Mouse (Mus musculus) fibroblast of lung, adult 2 months (primary cell): ENCODE measurements around the gene Ybx1.

Experiments
- DNase-seq: peaks from one replicate; pipeline ENCODE4 v3.0.0-alpha.2; 2011; ENCODE audit warnings: low read depth

The Ybx1 gene

DNA sequence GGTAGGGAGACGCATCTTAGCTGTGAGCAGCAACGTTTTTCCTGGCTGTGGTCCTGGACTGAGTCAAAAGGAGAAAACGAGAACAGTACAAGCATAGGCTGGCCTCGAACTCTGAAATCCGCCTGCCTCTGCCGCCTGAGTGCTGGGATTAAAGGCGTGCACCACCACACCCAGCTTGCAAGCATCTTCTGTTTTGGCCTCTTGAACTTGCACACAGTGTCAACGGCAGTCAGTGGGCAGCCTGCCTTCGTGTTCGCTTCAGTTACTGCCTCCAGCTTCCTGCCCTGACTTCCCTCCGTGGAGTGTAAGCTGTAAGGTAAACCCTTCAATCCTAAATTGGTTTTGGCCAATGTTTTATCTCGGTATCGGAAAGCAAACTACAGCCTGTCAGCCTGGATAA, 27.8 kb downstream of the Ybx1 start:
- no peak for DNase-seq

DNA sequence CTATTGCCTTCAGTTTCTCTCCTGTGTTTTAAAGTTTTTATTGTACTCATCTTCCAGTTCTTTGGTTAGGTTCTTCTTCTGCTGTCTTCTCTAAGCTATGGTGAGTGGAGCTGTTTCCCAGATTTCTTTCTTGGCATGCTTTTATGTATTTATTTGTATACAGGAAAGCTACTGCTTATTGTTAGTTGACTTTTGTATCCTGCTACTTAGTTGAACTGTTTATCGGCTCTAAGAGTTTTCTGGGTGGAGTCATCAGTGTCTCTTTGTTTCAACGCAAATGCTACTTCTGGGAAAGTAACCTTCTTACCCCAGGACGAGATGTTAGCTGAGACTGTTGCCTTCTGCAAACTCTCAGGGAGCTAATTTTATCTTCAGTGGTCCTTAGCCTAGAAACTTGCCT, 30.9 kb downstream of the Ybx1 start:
- DNase-seq, result no peak

DNA sequence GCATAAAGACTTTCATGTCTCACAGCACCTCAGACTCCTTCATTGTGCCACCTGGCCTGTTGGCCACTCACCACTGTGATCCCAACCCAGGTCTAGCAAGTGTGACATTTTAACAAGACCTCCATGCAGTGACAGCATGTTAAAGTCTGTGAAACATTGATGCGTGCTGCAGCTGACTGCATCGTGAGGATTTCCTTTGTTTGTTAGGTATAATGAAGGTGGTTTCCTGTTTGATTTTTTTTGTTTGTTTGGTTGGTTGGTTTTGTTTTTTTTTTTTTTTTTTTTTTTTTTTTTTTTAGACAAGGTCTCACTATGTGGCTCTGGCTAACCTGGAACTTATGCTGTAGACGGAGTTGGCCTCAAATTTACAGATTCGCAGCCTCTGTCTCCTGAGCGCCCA, 31.9 kb downstream of the Ybx1 start:
- no peak for DNase-seq

DNA sequence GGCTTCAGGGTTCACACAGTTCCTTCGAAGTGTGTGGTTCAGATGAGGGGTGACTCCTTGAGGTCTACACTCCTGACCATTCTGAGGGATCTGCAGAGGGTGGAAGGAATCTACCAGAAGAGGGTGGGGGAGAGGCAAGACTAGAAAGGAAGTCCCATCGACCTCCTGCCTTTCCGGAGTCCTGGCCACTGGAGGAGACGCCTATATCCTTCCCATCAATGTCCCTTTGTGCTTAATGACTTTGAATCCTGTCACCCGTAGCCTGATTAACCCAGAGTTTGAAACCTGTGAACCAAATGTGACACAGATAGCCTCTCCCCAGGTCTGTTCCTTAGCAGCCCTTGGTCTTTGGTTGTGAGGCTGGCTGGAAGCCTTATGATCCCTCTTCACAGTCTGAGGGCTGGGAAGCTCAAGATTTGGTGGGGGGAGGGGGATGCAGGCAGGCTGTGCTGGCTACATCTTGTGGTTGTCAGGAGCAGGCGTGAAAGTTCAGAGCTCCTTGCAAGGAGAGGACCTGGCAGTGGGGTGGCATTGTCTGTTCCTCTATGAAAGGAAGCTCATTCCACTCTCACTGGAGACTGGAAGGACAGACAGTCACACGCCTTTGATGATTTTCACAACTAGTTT, 33.2 kb downstream of the Ybx1 start:
- no peak for DNase-seq

DNA sequence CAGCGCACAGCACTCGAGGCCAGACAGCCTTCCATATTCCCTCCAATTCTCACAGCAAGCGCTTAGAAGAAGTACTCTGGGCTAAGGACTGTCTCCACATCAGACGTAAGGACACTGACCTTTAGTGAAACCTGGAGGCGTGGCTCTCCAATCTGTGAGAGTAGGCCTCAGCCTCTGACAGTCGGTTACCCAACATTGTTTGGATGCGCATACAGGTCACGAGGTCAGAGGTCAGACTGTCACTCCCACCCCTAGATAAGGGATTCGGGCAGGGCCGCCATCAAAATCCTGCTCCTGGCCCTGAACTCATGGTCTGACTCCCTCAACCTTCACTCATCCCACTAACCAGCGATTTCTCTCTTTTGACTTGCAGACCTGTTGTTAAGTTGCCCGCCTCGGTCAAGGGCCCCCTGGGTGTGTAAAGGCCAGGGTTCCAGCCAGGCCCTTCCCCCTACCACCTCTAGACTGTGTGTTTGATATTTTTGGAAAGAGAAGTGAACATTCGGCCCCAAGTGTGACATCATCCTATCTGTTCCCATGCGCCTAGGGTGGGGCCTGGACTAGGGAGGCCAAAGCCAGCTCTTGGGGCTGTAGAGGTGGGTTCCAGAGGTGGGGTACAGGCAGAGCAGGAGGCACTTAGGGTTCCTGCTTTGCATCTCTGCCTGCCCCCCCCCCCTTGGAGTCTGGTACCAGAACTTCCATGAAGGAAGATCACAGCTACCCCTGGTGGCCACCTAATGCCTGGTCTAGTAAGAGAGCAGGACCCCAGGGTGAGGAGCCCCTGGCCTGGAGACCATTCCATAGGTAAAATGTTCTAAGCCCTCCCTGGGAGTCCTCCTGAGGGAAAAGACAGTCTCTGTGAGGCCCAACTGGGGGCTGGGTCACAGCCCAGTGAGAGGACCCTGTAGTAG, 34.8 kb downstream of the Ybx1 start:
- no peak for DNase-seq

DNA sequence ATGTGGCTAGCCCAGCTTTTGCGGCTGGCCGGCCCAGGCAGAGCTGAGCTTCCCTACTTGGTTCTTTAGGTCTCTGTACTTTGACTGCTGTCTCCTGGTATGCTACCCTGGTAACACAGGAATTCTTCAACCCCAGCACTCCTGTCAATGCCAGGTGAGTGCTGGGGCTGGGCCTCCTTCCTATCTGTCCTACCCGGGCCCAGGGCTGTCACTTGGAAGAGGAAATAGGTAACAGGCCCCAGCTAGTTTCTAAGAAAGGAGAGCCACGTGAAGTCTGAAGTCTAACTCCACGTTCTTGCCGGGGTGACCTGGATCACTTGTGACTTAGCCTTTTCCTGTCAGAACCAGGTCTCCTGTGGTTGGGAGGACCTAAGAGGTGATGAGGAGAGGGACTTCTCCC, 37.3 kb downstream of the Ybx1 start:
- DNase-seq, result no peak

DNA sequence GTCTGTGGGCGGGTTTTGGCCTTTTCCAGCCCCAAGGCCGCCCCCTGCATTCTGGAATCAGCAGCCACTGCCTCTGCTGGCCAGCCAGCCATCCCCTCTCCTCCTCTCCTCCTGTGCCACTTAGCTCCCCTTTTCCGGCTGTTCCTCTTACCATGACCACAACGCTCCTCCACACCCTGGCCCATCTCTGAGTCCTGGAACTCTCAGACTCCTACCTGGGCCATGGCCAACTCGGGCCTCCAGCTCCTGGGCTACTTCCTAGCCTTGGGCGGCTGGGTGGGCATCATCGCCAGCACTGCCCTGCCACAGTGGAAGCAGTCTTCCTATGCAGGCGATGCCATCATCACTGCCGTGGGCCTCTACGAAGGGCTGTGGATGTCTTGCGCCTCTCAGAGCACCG, 39.1 kb downstream of the Ybx1 start, which contains the start of gene Cldn19:
TSS of gene Cldn19 (plus strand) at position 64 of the 400 bp plus-strand sequence.
- DNase-seq, result no peak

DNA sequence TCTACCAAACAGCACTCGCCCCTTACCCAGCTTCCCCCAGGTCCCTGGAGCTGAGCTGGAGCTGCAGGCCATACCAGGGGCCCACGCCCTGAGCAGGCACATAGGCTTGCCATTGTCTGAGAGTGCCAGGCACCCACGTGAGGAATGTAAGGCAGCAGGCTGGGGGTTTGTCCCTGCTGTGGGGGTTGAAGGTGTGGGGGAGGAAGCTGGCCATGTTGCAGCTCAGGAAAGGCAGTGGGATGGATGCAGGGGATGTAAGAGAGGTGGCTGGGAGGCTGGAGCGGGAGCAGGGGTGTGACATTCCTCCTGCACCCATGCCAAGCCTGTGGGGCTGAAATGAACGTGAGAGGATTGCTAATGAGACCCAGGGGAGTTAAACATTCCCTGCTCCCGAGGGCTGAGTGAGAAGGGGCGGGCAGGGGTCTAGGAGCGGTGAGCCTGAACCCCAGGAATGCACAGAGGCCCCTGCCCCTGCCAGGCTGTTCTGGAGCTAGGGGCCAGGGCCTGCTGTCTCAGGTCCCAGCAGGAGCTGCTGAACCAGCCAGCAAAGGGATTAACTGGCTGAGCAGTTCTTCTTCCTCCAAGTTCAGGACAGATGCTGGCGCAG, 40.3 kb downstream of the Ybx1 start:
- no peak for DNase-seq

DNA sequence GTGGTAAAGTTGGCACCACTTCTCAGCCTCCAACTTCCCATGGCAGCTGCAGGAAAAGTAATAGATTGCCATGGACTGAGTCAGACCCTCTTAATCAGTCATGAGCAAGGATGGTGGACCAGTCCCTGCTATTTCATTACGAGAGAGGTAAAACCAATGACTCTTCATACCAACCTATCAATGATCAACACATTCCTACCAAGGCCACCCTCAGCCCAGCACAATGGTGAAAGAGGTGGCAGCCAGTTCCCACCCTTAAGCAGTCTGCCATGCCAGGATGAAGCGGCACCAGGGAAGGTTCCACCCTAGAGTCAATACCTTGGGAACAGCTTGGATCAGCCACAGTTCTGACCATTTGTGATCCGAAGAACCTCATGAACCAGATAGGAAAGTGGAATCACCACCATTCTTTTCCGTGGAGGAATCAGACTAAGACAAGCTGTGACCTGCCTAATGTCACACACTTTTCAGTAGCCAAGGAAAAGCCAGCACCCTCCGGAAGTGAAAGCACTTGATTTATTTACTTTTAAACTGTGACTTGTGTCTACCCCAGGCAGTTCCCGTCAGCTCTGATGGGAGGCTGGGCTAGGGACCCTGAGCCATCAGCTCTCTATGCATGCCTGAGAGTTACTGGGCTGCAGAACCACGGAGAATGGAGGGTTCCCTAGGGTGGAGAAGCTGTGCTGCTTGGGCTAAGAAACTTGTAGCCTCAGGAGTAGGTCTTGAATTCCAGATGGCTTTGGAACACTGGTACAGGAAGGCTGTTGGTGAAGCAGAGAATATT, 42.2 kb downstream of the Ybx1 start:
- DNase-seq, result no peak

DNA sequence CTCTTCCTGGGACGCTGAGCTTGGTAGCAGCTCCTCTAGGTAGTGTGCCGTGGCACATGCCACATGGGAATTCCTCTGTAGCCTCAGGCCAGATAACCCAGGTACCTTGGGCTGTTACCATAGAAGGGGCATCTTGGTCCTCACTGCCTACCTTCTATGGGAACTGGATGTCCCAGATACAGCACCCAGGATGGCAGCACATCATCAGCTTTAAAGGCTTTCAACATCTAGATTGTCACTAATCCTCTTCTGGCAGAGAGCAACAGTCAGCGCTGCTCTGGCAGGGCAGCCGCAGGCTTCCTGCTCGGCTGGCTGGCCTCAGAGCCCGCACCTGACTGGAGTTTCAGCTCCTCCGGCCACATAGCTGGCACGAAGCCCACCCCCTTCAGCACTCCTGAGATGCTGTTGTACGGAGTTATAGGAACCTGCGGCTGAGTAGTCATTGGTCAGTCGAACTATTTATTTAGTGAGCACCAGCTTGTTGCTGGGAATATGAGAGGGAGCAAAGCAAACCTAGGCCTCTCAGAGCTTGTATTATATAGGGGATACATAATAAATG, 45.9 kb downstream of the Ybx1 start:
- DNase-seq, result no peak

DNA sequence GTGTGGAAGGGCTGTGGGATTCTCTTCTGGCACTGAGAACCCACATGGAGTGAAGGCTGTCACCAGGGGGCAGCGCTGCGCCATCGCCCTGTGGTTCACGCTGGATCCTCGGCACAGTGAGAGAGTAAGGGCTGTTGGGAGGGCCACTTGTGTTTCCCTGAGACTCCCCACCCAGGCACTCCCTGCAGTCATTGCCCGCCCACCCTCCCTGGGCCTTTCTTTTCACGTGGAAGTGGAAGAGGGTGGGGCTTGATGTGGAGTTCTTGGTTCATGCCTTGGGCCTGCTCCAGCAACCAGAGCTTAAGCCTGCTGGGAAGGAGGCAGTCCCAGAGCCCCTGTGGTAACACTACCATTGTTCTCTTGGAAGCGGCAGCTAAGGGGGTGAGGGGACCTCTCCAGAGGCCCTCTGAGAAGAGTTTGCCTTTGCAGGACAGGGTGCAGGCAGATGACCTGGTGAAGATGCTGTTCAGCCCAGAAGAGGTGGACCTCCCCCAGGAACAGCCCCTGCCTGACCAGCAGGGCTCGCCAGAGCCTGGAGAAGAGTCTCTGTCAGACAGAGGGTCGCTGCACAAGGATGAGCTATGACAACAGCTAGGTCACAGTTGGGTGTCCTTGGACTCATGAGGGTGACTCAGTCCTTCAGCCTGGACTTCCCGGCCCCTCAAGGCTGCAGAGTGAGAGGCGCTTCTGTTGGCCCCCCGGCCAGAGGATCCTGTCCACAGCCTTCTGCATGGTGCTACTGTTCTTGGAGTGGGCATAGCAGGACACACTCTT, 46.8 kb downstream of the Ybx1 start:
- no peak for DNase-seq

DNA sequence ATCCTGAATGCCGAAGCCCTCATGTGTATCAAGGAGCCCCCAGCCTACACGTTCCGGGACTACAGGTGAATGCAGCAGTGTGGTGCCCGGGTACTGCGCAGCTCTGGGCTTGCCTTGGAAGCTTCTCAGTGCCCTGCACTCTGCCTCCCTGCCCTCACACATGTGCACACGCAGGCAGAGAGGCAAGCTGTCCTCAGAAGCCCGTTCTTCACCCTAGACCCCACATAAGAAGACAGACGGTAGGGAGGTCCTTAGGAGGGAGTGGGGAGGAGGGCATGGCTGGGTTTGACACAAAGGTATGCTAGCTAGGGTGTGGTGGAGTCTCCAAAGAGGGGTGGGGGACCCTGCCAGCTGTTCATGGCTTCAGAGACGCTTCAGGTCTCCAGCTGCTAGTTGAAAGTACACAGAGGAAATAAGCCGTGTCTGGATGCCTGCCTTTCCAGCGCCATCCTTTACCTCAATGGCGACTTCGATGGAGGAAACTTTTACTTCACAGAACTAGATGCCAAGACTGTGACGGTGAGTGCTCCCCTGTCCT, 47.6 kb downstream of the Ybx1 start:
- no peak for DNase-seq

DNA sequence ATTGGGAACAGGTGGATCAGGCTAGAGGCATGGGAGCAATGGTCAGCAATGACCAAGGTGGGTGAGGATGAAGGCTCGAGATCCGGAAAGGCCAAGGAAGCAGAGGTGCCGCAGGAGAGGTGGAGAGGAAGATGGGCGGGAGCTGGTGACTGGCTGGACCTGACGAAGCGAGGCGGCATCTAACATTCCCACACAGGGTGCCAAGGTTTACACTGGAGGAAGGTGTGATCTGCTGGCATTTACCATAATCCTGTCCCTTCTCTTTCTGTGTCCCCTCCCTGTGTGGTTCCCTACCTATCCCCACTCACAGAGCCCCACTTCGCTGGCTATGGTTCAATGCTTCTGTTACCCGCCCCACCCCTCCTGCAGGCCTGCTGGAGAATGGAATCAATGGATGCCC, 48.4 kb downstream of the Ybx1 start:
- DNase-seq, result no peak

DNA sequence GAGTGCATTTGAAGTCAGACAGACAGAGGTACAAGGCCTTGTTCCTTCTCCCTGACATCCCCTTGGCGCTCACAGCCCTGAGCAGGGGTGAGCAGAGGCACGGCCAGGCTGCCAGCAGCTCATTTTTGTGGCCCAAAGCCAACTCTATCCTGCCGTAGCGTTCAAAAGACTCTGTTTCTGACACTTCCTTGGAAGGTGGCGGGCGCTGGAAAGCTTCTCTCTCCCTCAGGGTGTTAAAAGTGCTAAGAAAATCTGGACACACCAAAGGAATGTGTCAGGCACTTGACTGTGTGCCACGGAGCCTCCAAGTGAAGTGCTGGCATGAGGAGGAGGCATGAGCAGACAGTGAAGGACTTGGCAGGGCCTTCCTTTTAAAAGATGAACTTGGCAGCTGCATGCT, 48.8 kb downstream of the Ybx1 start:
- DNase-seq, result no peak

DNA sequence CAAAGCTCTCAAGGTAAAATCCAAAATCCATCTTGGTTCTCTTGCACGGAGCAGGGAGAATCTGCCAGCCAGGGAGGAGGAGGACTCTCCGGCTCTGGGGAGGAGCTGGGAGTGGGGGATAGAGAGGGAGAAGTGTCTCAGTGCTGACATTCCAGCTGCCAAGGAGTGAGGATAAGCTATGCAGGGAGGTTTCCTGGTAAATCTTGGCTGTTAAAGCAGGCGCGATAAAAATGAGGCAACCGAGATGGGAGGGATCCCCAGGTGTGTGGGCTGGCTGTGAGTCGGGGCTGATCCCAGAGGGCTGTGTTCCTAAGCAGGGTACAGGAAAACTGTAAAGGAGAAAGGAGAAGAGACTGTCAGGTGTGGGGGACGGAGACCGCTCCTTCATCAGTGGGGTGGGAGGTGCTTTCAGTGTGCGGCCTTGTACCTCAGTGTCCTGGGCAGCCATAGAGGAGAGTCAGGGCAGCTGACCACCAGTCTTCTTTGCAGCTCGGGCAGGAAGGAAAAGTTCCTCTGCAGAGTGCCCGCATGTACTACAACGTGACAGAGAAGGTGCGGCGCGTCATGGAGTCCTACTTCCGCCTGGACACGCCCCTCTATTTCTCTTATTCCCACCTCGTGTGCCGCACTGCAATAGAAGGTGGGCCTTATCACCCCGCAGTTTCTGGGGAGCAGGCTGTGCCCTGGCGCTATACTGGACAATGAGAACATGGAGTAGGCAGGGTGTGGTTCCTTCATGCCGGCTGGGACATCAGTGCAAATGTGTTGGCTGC, 49.8 kb downstream of the Ybx1 start:
- DNase-seq, result no peak

DNA sequence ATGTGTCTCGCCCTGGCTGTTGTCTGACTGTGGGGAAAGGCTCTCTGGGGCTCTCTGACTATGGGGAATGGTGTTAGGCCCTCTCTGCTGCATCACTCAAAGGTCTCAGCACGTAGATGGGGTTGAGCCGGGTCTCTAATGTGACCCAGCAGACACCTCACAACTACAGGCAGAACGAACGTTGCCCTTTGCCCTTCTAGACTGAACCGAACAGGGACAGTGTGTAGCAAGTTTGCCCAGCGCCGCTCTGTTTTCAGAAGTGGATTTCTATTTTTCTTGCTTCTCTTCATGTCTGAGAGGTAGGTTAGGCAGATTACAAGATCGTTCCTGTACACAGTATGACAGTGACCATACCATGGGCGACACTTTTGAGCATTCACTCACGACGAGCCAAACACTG, 51.8 kb downstream of the Ybx1 start:
- no peak for DNase-seq

DNA sequence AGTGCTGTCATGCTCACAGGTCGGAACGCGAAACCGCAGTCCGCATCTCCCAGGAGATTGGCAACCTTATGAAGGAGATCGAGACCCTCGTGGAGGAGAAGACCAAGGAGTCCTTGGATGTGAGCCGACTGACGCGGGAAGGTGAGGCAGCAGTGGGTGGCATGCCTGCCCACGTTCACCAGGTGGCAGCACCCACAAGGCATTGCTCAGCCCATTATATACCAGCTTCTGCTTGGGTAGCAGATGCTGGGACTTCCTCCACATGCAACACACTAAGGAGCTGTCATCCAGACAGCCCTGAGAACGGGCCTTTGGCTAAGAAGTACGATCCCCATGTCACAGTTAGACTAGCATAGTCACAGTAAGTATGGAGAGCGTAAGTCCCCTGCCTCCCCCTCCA, 52.7 kb downstream of the Ybx1 start:
- no peak for DNase-seq

DNA sequence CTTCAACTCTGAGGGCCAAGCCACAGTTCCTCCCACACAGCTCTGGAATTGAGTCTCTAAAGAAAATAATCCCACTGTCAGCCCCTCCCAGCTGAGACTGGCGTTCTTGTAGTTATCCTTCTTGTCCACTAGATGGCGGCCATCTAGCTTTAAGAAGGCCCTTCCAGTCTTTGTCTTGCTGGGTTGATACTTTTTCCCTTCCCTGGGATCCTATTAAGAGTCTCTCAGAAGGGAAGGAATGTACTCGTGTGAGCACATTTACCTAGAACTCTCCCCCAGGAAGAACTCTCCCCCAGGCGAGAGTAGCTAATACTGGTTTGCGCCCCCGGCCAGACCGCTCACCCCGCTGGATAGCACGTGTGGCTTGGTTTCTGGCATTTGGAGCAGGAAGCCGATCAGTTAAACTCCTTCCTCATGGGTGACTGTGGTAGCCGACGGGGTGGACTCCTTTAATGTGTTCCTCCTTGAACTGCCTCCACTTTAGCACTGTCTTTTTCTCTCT, 55.2 kb downstream of the Ybx1 start:
- DNase-seq, result peak; percentile 81

DNA sequence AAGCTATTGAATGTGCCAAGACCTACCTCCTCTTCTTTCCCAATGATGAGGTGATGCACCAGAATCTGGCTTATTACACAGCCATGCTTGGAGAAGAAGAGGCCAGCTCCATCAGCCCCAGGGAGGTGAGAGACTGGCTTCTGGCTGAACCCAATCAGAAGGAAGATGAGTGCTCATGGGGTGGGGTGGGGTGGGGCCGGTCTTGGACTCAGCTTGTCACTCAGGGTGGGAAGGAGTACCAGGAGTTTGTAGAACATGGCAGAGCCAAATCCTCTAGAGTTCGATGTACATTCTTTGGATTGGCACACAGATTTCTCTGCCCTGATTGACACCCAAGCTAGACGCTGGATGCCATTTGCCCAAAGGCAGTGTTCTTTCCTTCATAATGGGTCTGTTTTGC, 55.7 kb downstream of the Ybx1 start:
- DNase-seq, result no peak

DNA sequence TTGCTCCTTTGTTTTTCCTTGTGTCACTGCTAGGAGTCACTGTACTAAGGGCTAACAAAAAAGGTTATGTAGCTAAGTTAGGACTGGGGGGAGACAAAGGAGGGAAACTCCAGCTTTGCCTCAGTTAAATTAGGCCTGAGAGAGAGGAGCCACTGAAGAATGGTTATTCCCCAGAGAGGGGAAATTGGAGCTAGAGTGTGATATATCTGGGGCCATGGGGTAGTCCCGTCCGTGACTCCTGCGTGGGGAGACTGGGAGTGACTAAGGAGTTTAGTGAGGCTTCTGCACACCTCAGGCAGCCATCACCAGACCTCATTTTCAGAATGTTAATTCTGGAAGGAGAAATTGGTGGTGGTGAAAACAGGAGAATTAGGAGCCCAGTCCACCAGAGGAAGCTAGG, 60.1 kb downstream of the Ybx1 start:
- DNase-seq, result no peak
